Mouse (Mus musculus) E14TG2a.4 (cell line): Measurements from ENCODE around the gene Cdk10.

Experiments used
- H3K27me3 ChIP-seq: 2 replicates; pipeline ENCODE4 v1.6.1; 2014; ENCODE audit warnings: low read length, control low read depth; ENCODE audit not compliant: insufficient read depth
- H3K36me3 ChIP-seq: 2 replicates; pipeline ENCODE4 v1.6.1; 2014; ENCODE audit warnings: low read length, control low read depth; ENCODE audit not compliant: insufficient read depth
- H3K4me1 ChIP-seq: replicated peaks from 2 replicates; pipeline ENCODE4 v1.6.1; 2014; ENCODE audit warnings: low read depth, low read length, control low read depth
- H3K4me3 ChIP-seq: replicated peaks from 2 replicates; pipeline ENCODE4 v1.5.1; 2014; ENCODE audit warnings: mild to moderate bottlenecking, low read length
- H3K9me3 ChIP-seq: 2 replicates; pipeline ENCODE4 v1.6.1; 2014; ENCODE audit warnings: low read length, control low read depth
- CTCF ChIP-seq: conservative IDR thresholded peaks from 2 replicates; pipeline ENCODE4 v1.5.1; 2014; ENCODE audit warnings: low read length
- NANOG ChIP-seq: IDR thresholded peaks from 2 replicates; pipeline ENCODE4 v1.6.1; 2014; ENCODE audit warnings: borderline replicate concordance, low read length, mixed read lengths
- POU5F1 ChIP-seq: IDR thresholded peaks from 2 replicates; pipeline ENCODE4 v1.6.1; 2014; ENCODE audit warnings: low read length, borderline replicate concordance

Gene Cdk10

DNA sequence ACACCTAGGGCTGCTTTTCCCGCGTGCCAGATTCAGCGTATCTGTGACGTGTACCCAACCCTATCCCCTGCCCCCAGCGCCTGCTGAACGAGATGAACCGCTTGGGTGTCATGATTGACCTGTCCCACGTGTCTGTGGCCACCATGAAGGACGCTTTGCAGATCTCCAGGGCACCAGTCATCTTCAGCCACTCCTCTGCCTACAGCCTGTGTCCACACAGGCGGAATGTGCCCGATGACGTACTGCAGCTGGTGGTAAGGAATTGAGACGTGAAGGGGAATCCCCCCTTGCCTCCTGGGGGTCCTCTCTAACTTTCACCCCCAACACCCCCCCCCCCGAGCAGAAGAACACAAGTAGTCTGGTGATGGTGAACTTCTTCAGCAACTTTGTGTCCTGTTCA is 24.8 kb upstream of the Cdk10 start:
- no peak overlapping the region for H3K4me3 ChIP-seq

DNA sequence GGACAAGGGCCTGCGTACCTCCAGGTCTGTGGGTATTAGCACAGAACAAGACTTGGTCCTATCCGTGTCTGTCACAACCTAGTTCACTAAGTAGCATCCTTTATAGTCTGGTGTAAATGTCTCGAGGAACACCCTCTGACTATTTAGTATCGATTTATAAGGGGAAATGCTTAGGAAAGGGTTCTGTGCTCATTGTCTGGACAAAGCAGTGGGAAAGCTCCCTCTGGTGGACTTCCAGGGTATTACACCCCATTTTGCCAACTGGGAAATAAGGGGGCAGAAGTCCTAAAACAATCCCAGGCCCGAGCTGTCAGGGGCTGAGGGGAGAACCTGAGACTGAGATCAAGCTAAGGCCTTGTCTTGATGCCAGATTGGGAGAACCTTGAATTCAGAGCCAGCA is 22.4 kb upstream of the Cdk10 start:
- no peak for TF ChIP-seq NANOG
- no peak for TF ChIP-seq POU5F1
- TF ChIP-seq CTCF: peak; percentile 99
- Histone ChIP-seq H3K27me3 (no peaks in the 10 kb centered on the region; the same call in 1 of the 2 replicates), H3K9me3 (no peaks in the 10 kb centered on the region), H3K36me3 (peaks cover 33% of the 10 kb centered on the region), H3K4me1 (peaks cover 16% of the 10 kb centered on the region), H3K4me3 (no peak overlapping the region)

More for the DNA sequence above, 24.8 kb upstream of the Cdk10 start:
- TF ChIP-seq NANOG: no peak
- TF ChIP-seq POU5F1: no peak
- Histone ChIP-seq H3K36me3 (peaks cover 13% of the 10 kb centered on the region), H3K27me3 (no peaks in the 10 kb centered on the region; the same call in 1 of the 2 replicates), H3K4me1 (peaks cover 23% of the 10 kb centered on the region), H3K9me3 (no peaks in the 10 kb centered on the region)

DNA sequence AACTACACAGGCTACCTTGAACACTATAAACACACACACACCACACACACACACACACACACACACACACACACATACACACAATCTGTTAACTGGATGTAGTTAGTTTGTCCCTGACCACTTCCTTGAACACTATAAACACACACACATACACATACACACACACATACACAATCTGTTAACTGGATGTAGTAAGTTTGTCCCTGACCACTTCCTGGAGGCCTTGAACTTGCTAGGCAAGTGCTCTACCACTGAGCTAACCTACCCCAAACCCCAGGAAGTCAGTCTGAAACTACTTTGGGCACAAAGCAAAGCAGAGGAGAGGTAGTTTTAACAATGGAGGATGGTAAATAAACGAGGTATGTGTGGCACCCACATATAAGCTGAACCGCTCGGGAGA is 21.1 kb upstream of the Cdk10 start:
- H3K27me3 ChIP-seq: no peaks in the 10 kb centered on the region; the same call in 1 of the 2 replicates
- TF ChIP-seq POU5F1: no peak
- no peak for TF ChIP-seq NANOG
- TF ChIP-seq CTCF: no peak
- peaks cover 46% of the 10 kb centered on the region for H3K36me3 ChIP-seq
- H3K4me3 ChIP-seq: no peak overlapping the region
- H3K9me3 ChIP-seq: no peaks in the 10 kb centered on the region
- H3K4me1 ChIP-seq: peaks cover 10% of the 10 kb centered on the region; the same call in 1 of the 2 replicates

DNA sequence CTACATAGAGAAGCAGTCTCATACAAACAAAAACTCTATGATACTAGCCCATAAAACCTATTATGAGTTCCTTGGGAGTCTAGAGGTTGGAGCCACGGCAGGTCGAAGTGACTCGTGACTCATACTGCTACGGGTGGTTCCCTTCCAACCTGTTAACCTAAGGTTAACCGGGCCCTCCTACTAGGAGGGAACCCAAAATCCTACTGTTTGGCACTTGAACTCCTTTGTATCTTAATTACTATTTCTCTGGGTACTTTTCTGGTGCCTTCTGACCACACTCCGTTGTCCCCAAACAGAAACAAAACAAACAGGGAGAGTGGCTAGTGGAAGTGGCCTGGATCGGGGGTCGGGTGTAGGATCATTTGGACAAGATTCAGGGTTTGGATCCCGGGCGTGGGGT is 12.8 kb upstream of the Cdk10 start:
- peaks cover 31% of the 10 kb centered on the region for H3K4me1 ChIP-seq
- no peaks in the 10 kb centered on the region for H3K9me3 ChIP-seq
- H3K4me3 ChIP-seq: peak overlapping the region; percentile 99
- TF ChIP-seq CTCF: no peak
- TF ChIP-seq NANOG: no peak
- TF ChIP-seq POU5F1: no peak
- H3K27me3 ChIP-seq: peaks cover 13% of the 10 kb centered on the region
- peaks cover 44% of the 10 kb centered on the region for H3K36me3 ChIP-seq

- peaks cover 30% of the 10 kb centered on the region for H3K4me1 ChIP-seq
- H3K36me3 ChIP-seq: peaks cover 37% of the 10 kb centered on the region
- H3K9me3 ChIP-seq: no peaks in the 10 kb centered on the region
- H3K4me3 ChIP-seq: peak within 1 kb of the TSS; percentile 99
- H3K27me3 ChIP-seq: peaks cover 13% of the 10 kb centered on the region
- TF ChIP-seq NANOG (no peak), POU5F1 (no peak), CTCF (no peak)
Observed at GRCm38 (mm10) chr8:123212321-123213117, 12.1 kb upstream of the Cdk10 start, which contains the start of the genes Chmp1a and Spata33. Chmp1a (minus strand) TSS chr8:123212763. Spata33 (plus strand) TSS chr8:123212832.

DNA sequence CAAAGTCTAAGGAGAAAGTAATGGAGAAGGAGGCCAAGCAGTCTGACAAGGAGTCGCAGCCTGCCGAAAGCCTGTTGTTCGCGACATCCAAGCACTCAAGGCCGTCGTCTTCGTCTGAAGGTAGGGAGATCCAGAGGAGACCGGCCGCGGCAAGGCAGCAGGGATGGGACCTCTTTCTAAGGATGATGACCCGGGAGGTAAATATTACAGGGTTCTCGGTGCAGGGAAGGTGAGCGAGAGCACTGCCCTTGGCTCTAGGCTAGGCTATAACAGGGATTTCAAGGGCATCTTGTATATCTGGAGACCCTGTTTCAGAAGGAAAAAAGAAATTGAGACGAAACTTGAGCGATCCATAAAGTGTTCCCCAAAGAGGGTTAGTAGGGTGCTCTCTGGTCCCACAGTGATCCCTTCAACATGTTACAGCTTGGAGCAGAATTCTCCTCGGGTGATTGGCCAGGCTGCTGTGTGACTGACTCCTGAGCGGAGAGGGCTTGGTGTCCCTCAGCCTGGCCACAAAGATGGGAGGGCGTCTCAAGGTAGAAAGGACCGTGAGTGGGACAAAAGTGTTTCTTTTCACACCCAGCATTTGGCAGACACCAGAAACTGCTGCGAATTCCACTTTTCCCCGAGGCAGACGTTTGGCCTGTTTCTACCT is 11.4 kb upstream of the Cdk10 start:
- Histone ChIP-seq H3K27me3 (peaks cover 13% of the 10 kb centered on the region), H3K36me3 (peaks cover 30% of the 10 kb centered on the region), H3K4me3 (peak overlapping the region; percentile 99), H3K4me1 (peaks cover 30% of the 10 kb centered on the region), H3K9me3 (no peaks in the 10 kb centered on the region)
- TF ChIP-seq POU5F1 (no peak), NANOG (no peak), CTCF (no peak)

GRCm38 (mm10) chr8:123215430-123215829 is 9.2 kb upstream of the Cdk10 start:
- Histone ChIP-seq H3K4me1 (peaks cover 30% of the 10 kb centered on the region), H3K4me3 (no peak overlapping the region), H3K9me3 (no peaks in the 10 kb centered on the region), H3K27me3 (peaks cover 13% of the 10 kb centered on the region), H3K36me3 (peaks cover 8% of the 10 kb centered on the region)
- no peak for TF ChIP-seq POU5F1
- TF ChIP-seq NANOG: no peak
- no peak for TF ChIP-seq CTCF

DNA sequence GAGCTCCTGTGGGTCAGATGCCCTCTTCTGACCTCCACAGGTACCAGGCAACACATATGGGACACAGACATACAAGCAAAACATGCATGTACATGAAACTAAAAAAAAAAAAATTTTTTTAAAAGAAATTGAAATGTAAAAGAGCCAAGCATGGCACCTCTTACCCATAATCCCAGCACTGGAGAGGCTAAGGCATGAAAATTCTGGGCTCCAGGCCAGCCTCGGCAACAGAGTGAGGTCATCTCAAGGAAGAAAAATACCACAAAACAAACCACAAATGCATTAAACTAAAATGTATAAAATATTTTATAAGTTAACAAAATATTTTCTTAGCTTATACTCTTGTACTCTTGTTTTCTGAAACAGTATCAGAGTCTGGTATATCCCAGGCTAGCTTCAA is 3.7 kb upstream of the Cdk10 start:
- Histone ChIP-seq H3K4me1 (peaks cover 28% of the 10 kb centered on the region), H3K4me3 (no peak overlapping the region), H3K27me3 (no peaks in the 10 kb centered on the region), H3K9me3 (no peaks in the 10 kb centered on the region), H3K36me3 (0 out of 2 replicates have a peak, but pooled peaks cover 2% of the 10 kb centered on the region)
- TF ChIP-seq NANOG: no peak
- TF ChIP-seq POU5F1: no peak
- no peak for TF ChIP-seq CTCF
